Mouse (Mus musculus) kidney, adult 2 months (tissue): ENCODE results near the gene Pmfbp1. TPM values are rescaled to one million over a fixed set of nuclear protein-coding genes. Genes with fewer than 3 reads are reported as not detected.

Experiments
- DNase-seq: peaks from one replicate; pipeline ENCODE4 v3.0.0; 2021
- H3K27ac ChIP-seq: fragments of 200-500 bp; 2 replicates; pipeline ENCODE4 v1.5.1; 2012; ENCODE audit warnings: low read depth, low read length, control low read depth, inconsistent platforms; ENCODE audit not compliant: insufficient read depth
- H3K27me3 ChIP-seq: fragments of 200-500 bp; replicated peaks from 2 replicates; pipeline ENCODE4 v1.6.1; 2012; ENCODE audit warnings: mild to moderate bottlenecking, moderate library complexity, low read length, inconsistent platforms; ENCODE audit not compliant: control insufficient read depth, insufficient read depth
- H3K36me3 ChIP-seq: fragments of 200-500 bp; 2 replicates; pipeline ENCODE4 v1.6.1; 2012; ENCODE audit warnings: mild to moderate bottlenecking, moderate library complexity, low read length, inconsistent platforms; ENCODE audit not compliant: control insufficient read depth, insufficient read depth
- H3K4me1 ChIP-seq: fragments of 200-500 bp; 2 replicates; pipeline ENCODE4 v1.6.1; 2011; ENCODE audit warnings: low read length; ENCODE audit not compliant: control insufficient read depth, insufficient read depth
- H3K4me3 ChIP-seq: fragments of 200-500 bp; 2 replicates; pipeline ENCODE4 v1.5.1; 2011; ENCODE audit warnings: mild to moderate bottlenecking, low read depth, low read length, control low read depth; ENCODE audit not compliant: insufficient read depth
- CTCF ChIP-seq: fragments of 200-500 bp; conservative IDR thresholded peaks from 2 replicates; pipeline ENCODE4 v1.5.1; 2011; ENCODE audit warnings: low read depth, mild to moderate bottlenecking, control low read depth, low read length, moderate library complexity, mixed read lengths; ENCODE audit not compliant: insufficient read depth, insufficient read length
- POLR2A ChIP-seq: fragments of 200-500 bp; IDR thresholded peaks from one replicate; pipeline ENCODE4 v1.6.1; 2011; ENCODE audit warnings: low read depth, low read length, control low read depth
- WGBS: fragments of 180-500 bp; shearing (Covaris S2); methylation state at CpG from one replicate; pipeline ENCODE4 v1.1.7; 2018; 5-methylcytosine and 5-hydroxymethylcytosine counted together
- polyA plus RNA-seq: library from polyadenylated mRNA; depleted of rRNA; stranded (reverse); fragments of >200 nt; gene quantifications from 2 replicates; pipeline ENCODE4 v1.2.3, GENCODE M21; 2012

Gene Pmfbp1
- polyA plus RNA-seq, 1 experiment, result not detected

- WGBS, result 13% methylated on average over 13 of the region's 13 CpGs
- TF ChIP-seq CTCF (no peak), POLR2A (no peak)
- H3K36me3 ChIP-seq, result no peaks in the 10 kb centered on the region
- H3K27me3 ChIP-seq, result no peaks in the 10 kb centered on the region
- no peak overlapping the region for H3K4me3 ChIP-seq
- no peak overlapping the region for H3K27ac ChIP-seq
- no peak for DNase-seq
- H3K4me1 ChIP-seq, result no peaks in the 10 kb centered on the region
Observed at GRCm38 (mm10) chr8:109463677-109464313, 30.0 kb upstream of the Pmfbp1 start.

- no peaks in the 10 kb centered on the region for H3K36me3 ChIP-seq
- H3K27me3 ChIP-seq, result no peaks in the 10 kb centered on the region
- DNase-seq, result peak; percentile 2
- H3K4me1 ChIP-seq, result no peaks in the 10 kb centered on the region
- 32% methylated on average over 15 of the region's 15 CpGs for WGBS
- TF ChIP-seq CTCF (no peak), POLR2A (no peak)
- no peak overlapping the region for H3K27ac ChIP-seq
- no peak overlapping the region for H3K4me3 ChIP-seq
Observed at GRCm38 (mm10) chr8:109464451-109464891, 29.4 kb upstream of the Pmfbp1 start.

- no peak overlapping the region for H3K4me3 ChIP-seq
- H3K36me3 ChIP-seq, result no peaks in the 10 kb centered on the region
- DNase-seq, result no peak
- no peaks in the 10 kb centered on the region for H3K4me1 ChIP-seq
- 67% methylated on average over 3 of the region's 3 CpGs for WGBS
- H3K27ac ChIP-seq, result no peak overlapping the region
- no peak for TF ChIP-seq POLR2A
- no peak for TF ChIP-seq CTCF
- no peaks in the 10 kb centered on the region for H3K27me3 ChIP-seq
Observed at GRCm38 (mm10) chr8:109465056-109465455, 28.8 kb upstream of the Pmfbp1 start.

- no peak for DNase-seq
- Histone ChIP-seq H3K4me1 (no peaks in the 10 kb centered on the region), H3K27me3 (no peaks in the 10 kb centered on the region), H3K36me3 (no peaks in the 10 kb centered on the region), H3K27ac (no peak overlapping the region), H3K4me3 (no peak overlapping the region)
- TF ChIP-seq POLR2A (no peak), CTCF (no peak)
- 63% methylated on average over 3 of the region's 3 CpGs for WGBS
Observed at GRCm38 (mm10) chr8:109465761-109466160, 28.1 kb upstream of the Pmfbp1 start.

GRCm38 (mm10) chr8:109467516-109467915 is 26.3 kb upstream of the Pmfbp1 start:
- DNase-seq, result no peak
- no peaks in the 10 kb centered on the region for H3K4me1 ChIP-seq
- TF ChIP-seq CTCF, result no peak
- no peak for TF ChIP-seq POLR2A
- no peaks in the 10 kb centered on the region for H3K36me3 ChIP-seq
- no peak overlapping the region for H3K4me3 ChIP-seq
- WGBS, result 29% methylated on average over 5 of the region's 5 CpGs
- H3K27me3 ChIP-seq, result no peaks in the 10 kb centered on the region
- no peak overlapping the region for H3K27ac ChIP-seq

- H3K4me3 ChIP-seq, result no peak overlapping the region
- H3K36me3 ChIP-seq, result no peaks in the 10 kb centered on the region
- no peak for TF ChIP-seq POLR2A
- no peak for TF ChIP-seq CTCF
- no peaks in the 10 kb centered on the region for H3K4me1 ChIP-seq
- H3K27me3 ChIP-seq, result no peaks in the 10 kb centered on the region
- 85% methylated on average over 11 of the region's 11 CpGs for WGBS
- H3K27ac ChIP-seq, result no peak overlapping the region
- no peak for DNase-seq
Observed at GRCm38 (mm10) chr8:109468112-109468511, 25.7 kb upstream of the Pmfbp1 start.

GRCm38 (mm10) chr8:109471876-109472275 is 22.0 kb upstream of the Pmfbp1 start:
- DNase-seq, result no peak
- 66% methylated on average over 6 of the region's 6 CpGs for WGBS
- Histone ChIP-seq H3K4me3 (no peak overlapping the region), H3K36me3 (no peaks in the 10 kb centered on the region), H3K27ac (no peak overlapping the region), H3K27me3 (no peaks in the 10 kb centered on the region; the same call in 1 of the 2 replicates), H3K4me1 (no peaks in the 10 kb centered on the region)
- no peak for TF ChIP-seq POLR2A
- no peak for TF ChIP-seq CTCF

- Histone ChIP-seq H3K4me3 (no peak overlapping the region), H3K27ac (no peak overlapping the region), H3K4me1 (no peaks in the 10 kb centered on the region), H3K27me3 (no peaks in the 10 kb centered on the region; the same call in 1 of the 2 replicates), H3K36me3 (no peaks in the 10 kb centered on the region)
- 85% methylated on average over 8 of the region's 8 CpGs for WGBS
- no peak for TF ChIP-seq POLR2A
- TF ChIP-seq CTCF, result no peak
- no peak for DNase-seq
Observed at GRCm38 (mm10) chr8:109472400-109472799, 21.4 kb upstream of the Pmfbp1 start.
